Mouse (Mus musculus) kidney, adult 2 months (tissue): Measurements from ENCODE around the gene Spsb4.

Experiments
- CTCF ChIP-seq: fragments of 200-500 bp; conservative IDR thresholded peaks from 2 replicates; pipeline ENCODE4 v1.5.1; 2011; ENCODE audit warnings: low read depth, mild to moderate bottlenecking, control low read depth, low read length, moderate library complexity, mixed read lengths; ENCODE audit not compliant: insufficient read depth, insufficient read length
- POLR2A ChIP-seq: fragments of 200-500 bp; IDR thresholded peaks from one replicate; pipeline ENCODE4 v1.6.1; 2011; ENCODE audit warnings: low read depth, low read length, control low read depth

DNA sequence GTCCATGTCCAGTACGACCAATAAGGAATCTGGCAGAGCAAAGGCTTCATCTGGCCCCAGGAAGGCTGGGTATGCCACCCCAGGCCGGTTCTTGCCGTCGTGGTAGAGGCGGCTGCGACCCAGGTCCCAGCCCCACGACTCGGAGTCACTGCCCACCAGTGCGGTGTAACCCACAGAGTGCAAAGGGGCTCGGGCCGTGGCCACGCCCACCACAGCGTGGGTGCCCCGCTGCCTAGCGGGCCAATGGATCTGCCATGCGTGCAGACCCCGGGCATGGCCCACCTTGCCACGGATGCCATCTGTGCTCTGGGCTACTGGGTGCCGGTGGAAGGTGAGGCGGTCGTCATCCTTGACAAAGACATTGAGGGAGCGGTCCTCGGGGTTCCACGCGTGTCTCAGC is 22.9 kb downstream of the Spsb4 start:
- TF ChIP-seq CTCF (no peak), POLR2A (no peak)
